Mouse (Mus musculus) midbrain, embryonic 10.5 days (tissue): ENCODE results near the gene Faf1. TPM values are rescaled to one million over a fixed set of nuclear protein-coding genes. Genes with fewer than 3 reads are reported as not detected.

Experiments used
- DNase-seq: peaks from one replicate; pipeline ENCODE4 v3.0.0-alpha.2; 2017; ENCODE audit warnings: low spot score
- H3K27ac ChIP-seq: fragments of 300-500 bp; sonication (generic); replicated peaks from 2 replicates; pipeline ENCODE4 v1.5.1; 2016; ENCODE audit warnings: mild to moderate bottlenecking
- H3K27me3 ChIP-seq: fragments of 300-500 bp; sonication (generic); 2 replicates; pipeline ENCODE4 v1.6.1; 2016; ENCODE audit warnings: low read depth, mild to moderate bottlenecking; ENCODE audit not compliant: poor library complexity, severe bottlenecking
- H3K36me3 ChIP-seq: fragments of 300-500 bp; sonication (generic); 2 replicates; pipeline ENCODE4 v1.6.1; 2016; ENCODE audit warnings: mild to moderate bottlenecking, moderate library complexity
- H3K4me1 ChIP-seq: fragments of 300-500 bp; sonication (generic); 2 replicates; pipeline ENCODE4 v1.6.1; 2016
- H3K4me3 ChIP-seq: fragments of 300-500 bp; sonication (generic); 2 replicates; pipeline ENCODE4 v1.5.1; 2016; ENCODE audit warnings: mild to moderate bottlenecking, moderate library complexity
- H3K9me3 ChIP-seq: fragments of 300-500 bp; sonication (generic); replicated peaks from 2 replicates; pipeline ENCODE4 v1.6.1; 2016; ENCODE audit warnings: mild to moderate bottlenecking
- WGBS: fragments of 180-500 bp; shearing (Covaris S2); methylation state at CpG from one replicate; pipeline ENCODE4 v1.1.7; 2016; 5-methylcytosine and 5-hydroxymethylcytosine counted together
- polyA plus RNA-seq: library from polyadenylated mRNA; unstranded; fragments of >200 nt; fragmentation: Nextera tagmentation; extraction: Ambion mirVana; gene quantifications from 2 replicates; pipeline ENCODE4 v1.2.1, GENCODE M21; 2016

The Faf1 gene
- polyA plus RNA-seq, 1 experiment from 2014 or later = 30.5 TPM

DNA sequence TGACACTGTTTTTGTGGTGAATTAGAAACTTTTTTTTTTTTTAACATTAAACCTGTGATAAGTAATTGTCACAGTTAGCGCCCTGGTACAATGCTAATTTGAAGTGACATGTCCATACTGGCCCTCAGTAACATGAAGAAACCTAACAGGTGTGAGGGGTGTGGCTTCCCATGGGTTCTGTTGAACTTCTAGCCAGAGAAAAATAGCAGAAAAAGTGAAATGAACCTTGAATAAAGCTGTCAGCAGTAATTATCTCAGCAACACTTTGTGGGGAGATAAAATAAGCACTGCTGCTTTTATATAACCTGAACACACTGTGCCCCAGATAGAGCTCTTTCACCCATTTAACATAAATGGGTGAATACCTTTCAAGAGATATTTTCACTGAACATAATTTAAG lies 139.2 kb downstream of the Faf1 start:
- H3K27me3 ChIP-seq = no peaks in the 10 kb centered on the region
- DNase-seq = no peak
- no peaks in the 10 kb centered on the region for H3K9me3 ChIP-seq
- H3K36me3 ChIP-seq = no peaks in the 10 kb centered on the region
- no peak overlapping the region for H3K4me3 ChIP-seq
- H3K4me1 ChIP-seq = peaks cover 20% of the 10 kb centered on the region
- H3K27ac ChIP-seq = no peak overlapping the region
- 71% methylated on average over 1 of the region's 1 CpGs for WGBS

DNA sequence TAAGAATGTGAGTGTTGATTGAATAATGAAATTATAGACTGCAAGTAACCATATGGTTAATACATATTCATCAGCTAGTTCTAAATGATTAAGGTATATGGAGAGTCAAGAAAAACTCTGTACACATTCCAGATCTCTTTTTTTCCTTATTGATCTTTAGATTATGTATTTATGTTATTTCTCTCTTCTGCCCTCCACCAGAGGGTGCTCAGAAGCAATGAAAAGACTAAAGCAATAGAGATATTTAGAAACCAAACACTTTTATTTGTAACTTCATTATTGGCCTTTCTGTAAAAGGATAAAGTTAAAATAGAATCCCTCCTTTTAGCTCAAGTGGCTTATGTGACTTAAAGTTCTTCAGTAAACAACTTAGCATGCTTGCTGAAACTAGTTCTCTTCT lies 143.1 kb downstream of the Faf1 start:
- Histone ChIP-seq H3K4me3 (no peak overlapping the region), H3K27me3 (no peaks in the 10 kb centered on the region), H3K4me1 (peaks cover 20% of the 10 kb centered on the region), H3K36me3 (no peaks in the 10 kb centered on the region), H3K27ac (no peak overlapping the region), H3K9me3 (no peaks in the 10 kb centered on the region)
- DNase-seq = no peak

- H3K9me3 ChIP-seq = no peaks in the 10 kb centered on the region
- WGBS = 91% methylated on average over 3 of the region's 3 CpGs
- H3K4me1 ChIP-seq = no peaks in the 10 kb centered on the region
- no peak overlapping the region for H3K4me3 ChIP-seq
- peaks cover 16% of the 10 kb centered on the region for H3K36me3 ChIP-seq
- no peaks in the 10 kb centered on the region for H3K27me3 ChIP-seq
- H3K27ac ChIP-seq = no peak overlapping the region
- no peak for DNase-seq
Observed at GRCm38 (mm10) chr4:109829800-109830199, 153.4 kb downstream of the Faf1 start.

- no peaks in the 10 kb centered on the region for H3K9me3 ChIP-seq
- H3K4me3 ChIP-seq = no peak overlapping the region
- 50% methylated on average over 3 of the region's 3 CpGs for WGBS
- peaks cover 56% of the 10 kb centered on the region for H3K4me1 ChIP-seq
- peak overlapping the region; percentile 68; the same call in 1 of the 2 replicates for H3K27ac ChIP-seq
- H3K27me3 ChIP-seq = peaks cover 55% of the 10 kb centered on the region
- no peak for DNase-seq
- peaks cover 3% of the 10 kb centered on the region; the same call in 1 of the 2 replicates for H3K36me3 ChIP-seq
Observed at GRCm38 (mm10) chr4:109857851-109858250, 181.5 kb downstream of the Faf1 start.

GRCm38 (mm10) chr4:109858571-109859392 lies 182.4 kb downstream of the Faf1 start:
- H3K27me3 ChIP-seq = peaks cover 55% of the 10 kb centered on the region
- H3K4me3 ChIP-seq = 0 out of 2 replicates have a peak overlapping the region, but pooled peaks have one; percentile 11
- H3K9me3 ChIP-seq = no peaks in the 10 kb centered on the region
- H3K36me3 ChIP-seq = peaks cover 3% of the 10 kb centered on the region; the same call in 1 of the 2 replicates
- 14% methylated on average over 8 of the region's 8 CpGs for WGBS
- H3K4me1 ChIP-seq = peaks cover 64% of the 10 kb centered on the region
- peak overlapping the region; percentile 68 for H3K27ac ChIP-seq
- DNase-seq = peak; percentile 38

DNA sequence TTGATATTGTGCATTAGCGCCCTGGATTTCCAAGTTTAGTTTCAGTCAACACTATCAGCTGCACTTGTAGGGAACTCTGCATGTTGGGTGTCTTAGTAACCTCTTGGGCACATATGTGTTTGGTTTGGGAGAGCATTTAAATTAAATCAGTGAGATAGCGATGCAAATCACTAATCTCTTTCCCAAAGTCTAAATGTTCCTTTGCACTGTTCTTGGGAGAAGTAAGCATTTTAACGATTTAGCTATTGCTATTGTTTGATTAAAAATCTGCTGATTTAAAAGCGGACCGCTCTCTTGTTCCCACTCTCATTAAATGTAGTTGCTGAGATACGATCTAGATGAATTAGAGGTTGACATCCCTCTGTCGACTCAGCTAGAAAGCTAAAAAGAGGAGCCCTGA lies 183.0 kb downstream of the Faf1 start:
- peak overlapping the region; percentile 68; the same call in 1 of the 2 replicates for H3K27ac ChIP-seq
- 36% methylated on average over 7 of the region's 7 CpGs for WGBS
- H3K27me3 ChIP-seq = peaks cover 54% of the 10 kb centered on the region
- no peak for DNase-seq
- H3K36me3 ChIP-seq = peaks cover 3% of the 10 kb centered on the region; the same call in 1 of the 2 replicates
- H3K4me1 ChIP-seq = peaks cover 64% of the 10 kb centered on the region
- peak overlapping the region; percentile 11; the same call in 1 of the 2 replicates for H3K4me3 ChIP-seq
- no peaks in the 10 kb centered on the region for H3K9me3 ChIP-seq

- H3K27me3 ChIP-seq = peaks cover 46% of the 10 kb centered on the region
- WGBS = 27% methylated on average over 2 of the region's 2 CpGs
- H3K36me3 ChIP-seq = peaks cover 3% of the 10 kb centered on the region; the same call in 1 of the 2 replicates
- peak overlapping the region; percentile 68 for H3K27ac ChIP-seq
- H3K4me1 ChIP-seq = peaks cover 64% of the 10 kb centered on the region
- no peak overlapping the region for H3K4me3 ChIP-seq
- no peak for DNase-seq
- H3K9me3 ChIP-seq = no peaks in the 10 kb centered on the region
Observed at GRCm38 (mm10) chr4:109860256-109860655, 183.9 kb downstream of the Faf1 start.

DNA sequence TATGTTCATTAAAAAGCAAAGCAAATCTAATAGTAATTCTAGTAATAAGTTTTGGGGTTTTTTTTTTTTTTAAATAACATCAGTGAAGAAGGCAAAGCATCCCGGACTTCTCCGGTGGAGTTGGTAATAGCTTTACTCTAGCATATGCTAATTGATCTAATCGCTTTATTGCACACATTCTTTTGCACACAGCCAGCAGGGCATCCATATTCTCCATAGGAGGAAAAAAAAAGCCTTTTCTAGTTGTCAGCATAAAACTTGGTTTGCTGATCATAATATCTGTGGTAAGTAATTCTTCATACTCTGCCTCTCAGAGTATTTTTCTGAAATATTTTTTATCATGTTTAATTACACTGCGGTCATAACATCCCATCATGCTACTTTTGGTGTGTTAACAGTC lies 185.9 kb downstream of the Faf1 start:
- peaks cover 62% of the 10 kb centered on the region for H3K4me1 ChIP-seq
- no peaks in the 10 kb centered on the region for H3K9me3 ChIP-seq
- no peak for DNase-seq
- 57% methylated on average over 4 of the region's 4 CpGs for WGBS
- peaks cover 27% of the 10 kb centered on the region for H3K27me3 ChIP-seq
- no peak overlapping the region for H3K4me3 ChIP-seq
- no peak overlapping the region for H3K27ac ChIP-seq
- no peaks in the 10 kb centered on the region for H3K36me3 ChIP-seq

DNA sequence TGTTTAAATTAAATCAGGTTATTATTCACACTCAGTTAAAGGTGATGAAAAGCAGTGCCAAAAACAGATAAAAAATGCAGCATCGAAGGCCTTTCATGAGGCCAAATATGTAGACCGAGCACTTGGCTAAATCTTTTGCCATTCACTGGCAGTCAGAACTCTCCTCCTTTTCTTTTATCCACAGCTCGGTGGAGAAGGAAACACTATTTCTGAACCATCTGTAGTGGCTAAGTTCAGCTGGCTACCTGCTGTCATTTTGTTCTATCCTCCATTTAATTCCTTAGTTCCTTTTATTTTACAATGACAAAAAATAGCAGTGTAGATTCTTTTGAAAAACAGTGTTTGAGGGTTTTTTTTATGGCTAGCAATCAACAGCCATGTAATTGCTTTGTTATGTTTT lies 186.6 kb downstream of the Faf1 start:
- H3K4me3 ChIP-seq = no peak overlapping the region
- H3K9me3 ChIP-seq = no peaks in the 10 kb centered on the region
- H3K27me3 ChIP-seq = peaks cover 21% of the 10 kb centered on the region; the same call in 1 of the 2 replicates
- peaks cover 55% of the 10 kb centered on the region for H3K4me1 ChIP-seq
- no peak overlapping the region for H3K27ac ChIP-seq
- DNase-seq = no peak
- WGBS = 34% methylated on average over 3 of the region's 3 CpGs
- no peaks in the 10 kb centered on the region for H3K36me3 ChIP-seq

GRCm38 (mm10) chr4:109868897-109869484 lies 192.6 kb downstream of the Faf1 start:
- peaks cover 13% of the 10 kb centered on the region for H3K4me1 ChIP-seq
- no peak overlapping the region for H3K4me3 ChIP-seq
- 53% methylated on average over 3 of the region's 3 CpGs for WGBS
- peaks cover 4% of the 10 kb centered on the region; the same call in 1 of the 2 replicates for H3K27me3 ChIP-seq
- DNase-seq = no peak
- peaks cover 6% of the 10 kb centered on the region; the same call in 1 of the 2 replicates for H3K36me3 ChIP-seq
- H3K9me3 ChIP-seq = no peaks in the 10 kb centered on the region
- no peak overlapping the region for H3K27ac ChIP-seq

GRCm38 (mm10) chr4:109884333-109884732 lies 207.9 kb downstream of the Faf1 start:
- no peaks in the 10 kb centered on the region for H3K9me3 ChIP-seq
- H3K4me1 ChIP-seq = peaks cover 40% of the 10 kb centered on the region
- peak; percentile 25 for DNase-seq
- no peak overlapping the region for H3K4me3 ChIP-seq
- no peak overlapping the region for H3K27ac ChIP-seq
- H3K36me3 ChIP-seq = no peaks in the 10 kb centered on the region
- WGBS = 21% methylated on average over 4 of the region's 4 CpGs
- H3K27me3 ChIP-seq = no peaks in the 10 kb centered on the region

DNA sequence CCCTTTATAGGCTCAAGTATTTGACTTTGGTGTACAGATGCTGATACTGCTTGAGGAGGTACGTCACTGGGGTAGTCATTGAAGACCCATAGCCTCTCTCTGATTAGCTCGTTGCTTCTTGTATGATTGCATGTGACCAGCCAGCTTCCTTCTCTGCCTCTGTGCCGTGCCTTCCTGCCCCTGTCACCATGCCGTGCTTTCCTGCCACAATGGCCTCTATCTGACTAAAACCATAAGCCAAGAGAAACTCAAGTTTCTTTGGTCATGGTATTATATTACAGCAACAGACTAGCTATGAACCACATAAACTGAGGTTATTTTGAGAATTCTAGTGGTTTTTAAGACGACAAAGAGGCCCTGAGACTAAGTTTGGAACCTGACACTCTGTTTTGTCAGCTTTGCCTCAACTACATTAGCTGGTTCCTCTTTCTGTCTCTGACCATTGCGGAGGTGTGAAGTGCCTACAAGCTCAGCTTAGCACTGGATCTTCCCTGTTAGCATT lies 211.5 kb downstream of the Faf1 start:
- Histone ChIP-seq H3K36me3 (peaks cover 20% of the 10 kb centered on the region), H3K27me3 (no peaks in the 10 kb centered on the region), H3K9me3 (peaks cover 6% of the 10 kb centered on the region; the same call in 1 of the 2 replicates), H3K27ac (no peak overlapping the region), H3K4me1 (peaks cover 29% of the 10 kb centered on the region), H3K4me3 (no peak overlapping the region)
- WGBS = 88% methylated on average over 6 of the region's 6 CpGs
- no peak for DNase-seq
